Mouse (Mus musculus): ENCODE measurements around the gene Maff. TPM values are rescaled to one million over a fixed set of nuclear protein-coding genes. Genes with fewer than 3 reads are reported as not detected.

Gene Maff
- total RNA-seq, 2 experiments from 2014 or later = 1.7 to 2.0 TPM

DNA sequence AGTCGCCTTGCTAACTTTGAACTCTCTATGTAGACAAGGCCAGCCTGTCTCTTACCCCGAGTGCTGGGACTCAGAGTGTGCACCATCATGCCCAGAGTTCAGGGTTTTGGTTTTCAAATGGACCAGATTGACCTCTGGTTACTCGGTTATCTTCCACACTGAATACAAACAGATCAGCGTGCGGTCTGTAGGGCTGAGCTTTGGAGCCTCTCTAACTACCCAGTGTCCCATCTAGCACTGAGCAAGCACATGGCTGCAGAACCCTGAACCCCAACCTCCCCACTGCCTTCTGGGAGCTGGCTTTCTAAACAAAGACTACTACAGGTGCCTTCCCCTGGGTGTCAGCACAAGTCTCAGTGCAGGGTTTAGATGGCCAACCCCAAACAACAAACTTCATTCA lies 46.1 kb downstream of the Maff start:
- no peak for DNase-seq (ENCODE audit: low spot score in 2 of 2)

DNA sequence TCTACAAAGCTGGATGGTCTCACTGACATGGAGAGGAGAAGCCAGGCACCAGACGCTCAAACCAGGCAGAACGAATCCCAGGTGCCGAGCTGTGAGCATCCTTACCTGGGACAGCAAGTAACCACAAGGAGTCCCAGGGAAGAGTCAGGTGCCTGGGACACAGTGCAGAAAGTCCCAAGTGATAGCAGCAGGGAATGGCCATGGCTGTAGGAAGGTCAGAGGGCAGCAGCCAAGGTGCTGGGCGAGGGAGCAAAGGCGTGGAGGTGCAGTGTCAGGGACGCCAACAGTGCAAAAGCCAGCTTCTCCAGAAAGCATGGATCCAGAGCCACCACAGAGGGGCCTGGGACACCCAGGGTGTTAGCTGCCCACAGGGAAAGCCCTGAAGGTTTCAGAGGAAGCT lies 46.7 kb downstream of the Maff start:
- no peak for DNase-seq (ENCODE audit: low spot score in 2 of 2)

- no peak for DNase-seq (ENCODE audit: low spot score in 2 of 2)
These were observed 48.4 kb downstream of the Maff start for GRCm38 (mm10) chr15:79394842-79395241.

- DNase-seq (ENCODE audit: low spot score in 2 of 2) = no peak
These were observed 48.9 kb downstream of the Maff start for GRCm38 (mm10) chr15:79395281-79395680.

- no peak for DNase-seq (ENCODE audit: low spot score in 2 of 2)
These were observed 50.3 kb downstream of the Maff start for GRCm38 (mm10) chr15:79396736-79397135.

GRCm38 (mm10) chr15:79399231-79400052 lies 53.0 kb downstream of the Maff start:
- DNase-seq (ENCODE audit: low spot score in 2 of 2) = no peak

GRCm38 (mm10) chr15:79400134-79400974 lies 53.9 kb downstream of the Maff start:
- DNase-seq (ENCODE audit: low spot score in 2 of 2) = no peak

DNA sequence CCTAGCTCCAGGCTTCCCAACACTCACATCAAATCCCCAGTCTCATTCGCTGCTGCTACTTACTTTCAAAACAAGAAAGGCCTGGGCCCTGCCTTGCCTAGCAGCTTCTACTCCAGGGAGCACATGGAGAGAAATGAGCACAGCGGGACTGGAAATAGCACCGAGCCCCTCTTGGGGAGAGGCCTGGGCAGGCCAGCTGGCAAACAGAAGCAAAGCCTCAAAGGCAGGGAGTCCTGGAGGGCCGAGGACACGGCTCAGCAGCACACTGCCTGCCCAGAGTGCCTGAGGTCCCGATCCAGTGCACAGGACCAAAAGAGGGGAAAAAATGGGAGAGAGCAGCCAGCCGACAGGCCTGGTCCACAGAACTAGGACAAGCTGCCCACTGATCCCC lies 54.5 kb downstream of the Maff start:
- DNase-seq (ENCODE audit: low spot score in 2 of 2) = no peak

- no peak for DNase-seq (ENCODE audit: low spot score in 2 of 2)
These were observed 55.8 kb downstream of the Maff start for GRCm38 (mm10) chr15:79402176-79402575.

- DNase-seq (ENCODE audit: low spot score in 2 of 2) = peak; percentile 85 to 92
These were observed 56.7 kb downstream of the Maff start, which contains the start of gene Tmem184b for GRCm38 (mm10) chr15:79402836-79403762. Tmem184b (minus strand) TSS chr15:79403569.

DNA sequence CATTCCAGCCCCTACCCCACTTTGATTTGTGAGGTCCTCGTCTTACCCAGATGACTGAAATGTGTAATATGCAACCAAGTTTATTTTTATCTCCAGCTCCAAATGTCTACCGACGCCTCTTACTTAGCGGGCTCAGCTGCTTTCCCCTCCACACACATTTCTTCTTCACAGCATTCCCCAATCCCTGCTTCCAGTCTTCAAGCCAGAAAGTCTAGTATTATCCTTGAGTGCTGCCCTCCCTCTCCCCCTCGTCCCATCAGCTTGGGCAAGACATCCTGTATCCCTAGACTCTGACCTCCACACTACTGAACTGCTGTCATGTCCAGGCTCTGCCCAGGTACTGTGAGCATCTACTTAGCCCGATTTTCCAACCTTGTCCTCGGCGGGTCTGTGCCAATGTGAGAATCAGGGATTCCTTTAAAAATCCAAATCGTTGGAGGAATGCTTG lies 57.4 kb downstream of the Maff start:
- no peak for DNase-seq (ENCODE audit: low spot score in 2 of 2)

DNA sequence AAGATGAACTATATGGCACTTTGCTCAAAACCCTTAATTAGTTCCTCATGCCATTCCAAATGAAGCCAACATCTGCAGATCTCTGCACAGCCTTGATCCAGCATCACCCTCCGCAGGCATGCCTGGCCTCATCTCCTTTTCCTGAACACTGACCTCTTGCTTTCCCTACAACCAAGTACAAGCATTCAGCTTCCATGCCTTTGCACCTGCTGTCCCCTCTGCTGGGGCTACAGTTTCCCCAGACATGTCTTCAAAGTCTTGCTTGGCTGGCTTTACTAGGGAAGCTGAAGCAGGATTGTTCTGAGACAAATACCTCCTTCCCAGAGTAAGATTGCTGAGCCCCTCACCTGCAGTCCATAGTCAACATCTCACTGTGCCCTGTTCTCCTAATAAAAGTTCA lies 57.9 kb downstream of the Maff start:
- no peak for DNase-seq (ENCODE audit: low spot score in 2 of 2)

GRCm38 (mm10) chr15:79406564-79406963 lies 60.1 kb downstream of the Maff start:
- DNase-seq (ENCODE audit: low spot score in 2 of 2) = no peak

Small RNAs within 50 kb of the gene (microRNA-seq; reads per million reads assigned to microRNA genes)
- gene Mir1943 = 0 to 2.5 reads per million in 2 experiments

Other genes with a start within 250 kb of the Maff start
- gene Micall1, start 237.7 kb upstream of the Maff start, total RNA-seq (2021) = 10 to 100 TPM; 30.4 to 33.0 TPM
- gene Polr2f, start 205.6 kb upstream of the Maff start, total RNA-seq (2021) = 100 to 1,000 TPM; 120 to 138 TPM
- 10 to 100 TPM; 14.7 to 15.4 TPM for gene 1700088E04Rik, start 205.4 kb upstream of the Maff start, total RNA-seq (2021)
- gene Sox10, start 181.4 kb upstream of the Maff start, total RNA-seq (2021) = 10 to 100 TPM; 35.7 to 38.0 TPM
- 10 to 100 TPM; 53.0 to 55.1 TPM for gene Pick1, start 117.4 kb upstream of the Maff start, total RNA-seq (2021)
- gene Gm49486, start 117.2 kb upstream of the Maff start, total RNA-seq (2021) = 1 to 10 TPM in 1 of 2 experiments, under 1 TPM in 1; 0.80 to 1.0 TPM
- under 1 TPM in 1 of 2 experiments, not detected in 1; 0.41 TPM for gene Slc16a8, start 91.9 kb upstream of the Maff start, total RNA-seq (2021)
- gene Baiap2l2, start 61.1 kb upstream of the Maff start, total RNA-seq (2021) = 1 to 10 TPM; 2.8 to 4.8 TPM
- 10 to 100 TPM; 18.3 to 22.5 TPM for gene Pla2g6, start 18.2 kb upstream of the Maff start, total RNA-seq (2021)
- 10 to 100 TPM; 46.1 to 48.1 TPM for gene Tmem184b, start 56.9 kb downstream of the Maff start, total RNA-seq (2021)
- gene Csnk1e, start 108.9 kb downstream of the Maff start, total RNA-seq (2021) = 100 to 1,000 TPM; 172 to 178 TPM
- gene Kcnj4, start 158.6 kb downstream of the Maff start, total RNA-seq (2021) = 10 to 100 TPM; 57.7 to 66.4 TPM
- 1 to 10 TPM; 1.0 to 1.3 TPM for gene Kdelr3, start 169.8 kb downstream of the Maff start, total RNA-seq (2021)
- gene Ddx17, start 200.1 kb downstream of the Maff start, total RNA-seq (2021) = 100 to 1,000 TPM; 381 to 420 TPM